Mouse (Mus musculus) spleen, adult 2 months (tissue): ENCODE measurements around the gene Gm5134. TPM values are rescaled to one million over a fixed set of nuclear protein-coding genes. Genes with fewer than 3 reads are reported as not detected.

ENCODE experiments used
- DNase-seq, 2 experiments: peaks; one replicate each; pipeline versions ENCODE4 v3.0.0 to v3.0.0-alpha.2; 2012 to 2021; ENCODE audit warnings: low spot score in 2 of 2, low read depth in 1 of 2
- H3K27ac ChIP-seq: fragments of 200-500 bp; 2 replicates; pipeline ENCODE4 v1.5.1; 2012; ENCODE audit warnings: low read length, inconsistent platforms; ENCODE audit not compliant: insufficient read depth
- H3K27me3 ChIP-seq: fragments of 200-500 bp; 2 replicates; pipeline ENCODE4 v1.6.1; 2012; ENCODE audit warnings: mild to moderate bottlenecking, moderate library complexity, low read length, inconsistent platforms; ENCODE audit not compliant: control insufficient read depth, insufficient read depth
- H3K36me3 ChIP-seq: fragments of 200-500 bp; 2 replicates; pipeline ENCODE4 v1.6.1; 2012; ENCODE audit warnings: mild to moderate bottlenecking, low read length, inconsistent platforms; ENCODE audit not compliant: control insufficient read depth, insufficient read depth
- H3K4me1 ChIP-seq: fragments of 200-500 bp; 2 replicates; pipeline ENCODE4 v1.6.1; 2011; ENCODE audit warnings: inconsistent platforms; ENCODE audit not compliant: control insufficient read depth, insufficient read depth, insufficient read length
- H3K4me3 ChIP-seq: fragments of 200-500 bp; 2 replicates; pipeline ENCODE4 v1.5.1; 2011; ENCODE audit warnings: mild to moderate bottlenecking, inconsistent platforms; ENCODE audit not compliant: insufficient read depth, insufficient read length; ENCODE audit errors: extremely low read depth
- CTCF ChIP-seq: fragments of 200-500 bp; IDR thresholded peaks from 2 replicates; pipeline ENCODE4 v1.5.1; 2011; ENCODE audit warnings: mild to moderate bottlenecking, inconsistent platforms; ENCODE audit not compliant: insufficient read depth, insufficient read length, insufficient replicate concordance; ENCODE audit errors: extremely low read depth
- POLR2A ChIP-seq: fragments of 200-500 bp; IDR thresholded peaks from 2 replicates; pipeline ENCODE4 v1.6.1; 2011; ENCODE audit warnings: low read depth, low read length, inconsistent platforms
- WGBS: fragments of 180-500 bp; shearing (Covaris S2); methylation state at CpG from one replicate; pipeline ENCODE4 v1.1.7; 2018; 5-methylcytosine and 5-hydroxymethylcytosine counted together
- polyA plus RNA-seq: library from polyadenylated mRNA; depleted of rRNA; stranded (reverse); fragments of >200 nt; gene quantifications from 2 replicates; pipeline ENCODE4 v1.2.3, GENCODE M21; 2012

The Gm5134 gene
- polyA plus RNA-seq, 1 experiment: 1.2 TPM

DNA sequence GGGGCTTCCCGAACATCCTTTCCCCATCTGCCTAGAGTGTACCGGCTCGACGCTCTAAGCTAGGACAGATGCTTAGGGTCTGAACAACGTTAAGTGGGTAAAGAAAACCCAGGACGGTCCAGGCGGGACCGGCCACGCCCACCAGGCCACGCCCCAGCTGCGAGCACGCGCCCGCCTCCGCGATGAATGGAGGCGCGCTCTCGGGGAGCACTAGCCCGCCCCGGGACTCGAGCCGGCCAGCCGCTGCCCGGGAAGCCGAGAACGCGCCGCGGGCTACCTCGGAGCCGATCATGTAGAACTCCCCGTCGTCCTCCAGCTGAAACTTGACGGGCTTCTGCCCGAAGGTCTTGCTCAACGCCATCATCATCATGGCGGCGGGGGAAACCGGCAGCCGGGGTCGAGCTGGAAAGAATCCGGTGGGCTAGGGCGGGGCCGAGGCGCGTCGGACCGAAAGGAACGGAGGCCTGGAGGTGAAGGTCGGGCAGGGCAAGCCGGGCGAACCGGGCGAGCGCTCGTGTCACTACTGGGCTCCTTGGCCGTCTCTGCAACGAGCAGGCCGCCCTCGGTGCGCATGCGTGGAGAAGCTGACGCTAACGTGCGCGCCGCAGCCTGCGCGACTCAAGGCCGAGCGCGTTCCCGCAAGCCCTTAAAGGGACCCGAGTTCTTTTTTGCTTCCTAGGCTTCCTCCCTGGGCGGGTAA is 33.1 kb upstream of the Gm5134 start, which contains the start of gene Smarcb1:
Gene Smarcb1, minus strand, starts transcription at position 592 of the 700 bp plus-strand sequence.
- TF ChIP-seq POLR2A (peak; percentile 23), CTCF (no peak)
- no peaks in the 10 kb centered on the region for H3K27me3 ChIP-seq
- H3K4me3 ChIP-seq: peak within 1 kb of the TSS; percentile 99
- under 1% methylated on average over 75 of the region's 76 CpGs for WGBS
- no peaks in the 10 kb centered on the region; the same call in 1 of the 2 replicates for H3K4me1 ChIP-seq
- H3K36me3 ChIP-seq: 0 out of 2 replicates have a peak, but pooled peaks cover 3% of the 10 kb centered on the region
- DNase-seq: peak; percentile 86 to 93
- H3K27ac ChIP-seq: peak within 1 kb of the TSS; percentile 97

DNA sequence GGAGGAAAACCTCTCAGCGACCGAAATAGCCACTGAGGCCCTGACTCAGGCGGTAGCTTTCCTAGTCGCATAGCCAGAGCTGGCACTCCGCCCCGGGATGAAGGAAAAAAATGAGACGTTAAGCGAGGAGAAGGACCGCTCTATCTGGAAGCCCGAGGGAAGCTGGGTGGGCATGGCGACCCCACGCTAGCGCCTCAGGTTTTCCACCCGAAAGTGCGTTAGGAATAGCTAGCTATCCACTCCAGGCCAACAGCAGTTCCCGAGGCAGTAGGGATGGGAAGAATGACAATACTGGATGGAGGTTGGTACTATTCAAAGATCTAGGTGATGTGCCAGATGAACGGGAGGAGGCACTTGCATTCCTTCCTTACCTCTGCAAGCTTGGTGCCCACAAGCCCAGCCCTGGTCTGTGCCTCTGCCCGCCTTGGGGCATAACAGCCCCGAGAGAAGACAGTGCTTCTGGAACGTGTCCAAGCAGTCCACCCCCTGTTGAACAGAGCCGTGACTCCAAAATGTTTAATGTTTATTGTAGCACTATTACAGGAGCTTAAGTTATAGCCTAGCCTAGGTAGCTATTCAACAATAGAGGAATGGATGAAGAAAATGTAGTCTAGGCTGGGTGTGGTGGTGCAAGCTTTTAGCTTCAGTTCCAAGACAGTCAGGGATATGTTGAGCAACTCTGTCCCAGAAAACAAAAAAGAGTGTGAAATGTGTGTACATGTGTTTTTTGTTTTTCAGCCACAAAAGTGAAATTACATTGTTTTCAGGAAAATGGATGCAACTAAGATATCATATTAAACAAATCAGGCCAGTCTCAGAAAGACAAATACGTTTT is 32.4 kb upstream of the Gm5134 start:
- DNase-seq: no peak
- TF ChIP-seq CTCF (no peak), POLR2A (no peak)
- Histone ChIP-seq H3K36me3 (no peaks in the 10 kb centered on the region), H3K27ac (peak overlapping the region; percentile 71), H3K4me1 (no peaks in the 10 kb centered on the region; the same call in 1 of the 2 replicates), H3K27me3 (no peaks in the 10 kb centered on the region), H3K4me3 (peak overlapping the region; percentile 99)
- WGBS: 6% methylated on average over 22 of the region's 22 CpGs

DNA sequence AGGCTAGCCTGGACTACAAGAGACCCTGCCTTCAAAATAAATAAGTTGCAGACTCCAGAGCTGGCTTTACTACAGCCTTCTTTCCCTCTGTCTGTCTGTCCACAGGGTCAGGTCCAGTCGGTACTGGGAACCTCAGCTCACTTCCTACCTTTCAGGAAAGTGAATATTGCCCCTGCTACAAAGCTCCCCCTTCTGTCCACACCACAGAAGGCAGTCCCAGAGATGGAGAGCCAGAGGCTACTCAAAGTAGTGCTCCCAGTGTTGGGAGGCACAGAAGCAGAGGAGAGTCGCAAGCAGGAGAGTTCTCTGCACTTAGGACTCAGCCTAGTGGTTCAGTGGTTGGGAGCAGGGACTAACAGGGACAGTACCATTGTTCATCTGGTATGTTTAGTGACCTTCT is 30.0 kb upstream of the Gm5134 start:
- H3K4me1 ChIP-seq: no peaks in the 10 kb centered on the region; the same call in 1 of the 2 replicates
- H3K4me3 ChIP-seq: no peak overlapping the region
- DNase-seq: no peak
- TF ChIP-seq CTCF: no peak
- TF ChIP-seq POLR2A: no peak
- no peak overlapping the region for H3K27ac ChIP-seq
- H3K27me3 ChIP-seq: no peaks in the 10 kb centered on the region
- WGBS: 60% methylated on average over 2 of the region's 2 CpGs
- no peaks in the 10 kb centered on the region for H3K36me3 ChIP-seq

DNA sequence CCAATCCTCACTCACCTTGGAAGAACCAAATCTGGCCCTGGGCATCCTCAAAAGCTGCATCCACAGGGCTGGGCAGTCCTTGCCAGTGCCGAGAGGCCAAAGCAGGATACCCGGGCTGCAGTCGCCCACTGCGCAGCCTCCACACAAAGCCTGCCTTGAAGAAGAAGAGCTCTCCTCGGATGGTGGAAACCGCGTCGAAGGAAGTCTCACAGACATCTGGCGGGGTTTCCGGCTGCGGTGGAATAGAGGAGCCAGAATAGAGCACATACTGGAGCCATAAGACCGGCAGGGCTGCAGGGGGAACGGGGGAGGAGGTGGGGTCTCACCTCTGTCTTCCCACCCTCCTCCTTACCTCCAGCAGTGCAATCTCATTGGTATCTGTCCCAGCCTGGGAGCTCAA is 27.9 kb upstream of the Gm5134 start:
- Histone ChIP-seq H3K4me1 (peaks cover under 1% of the 10 kb centered on the region; the same call in 1 of the 2 replicates), H3K36me3 (no peaks in the 10 kb centered on the region), H3K27me3 (no peaks in the 10 kb centered on the region), H3K4me3 (peak overlapping the region; percentile 6; the same call in 1 of the 2 replicates), H3K27ac (no peak overlapping the region)
- WGBS: 75% methylated on average over 13 of the region's 13 CpGs
- no peak for TF ChIP-seq POLR2A
- TF ChIP-seq CTCF: no peak
- no peak for DNase-seq

DNA sequence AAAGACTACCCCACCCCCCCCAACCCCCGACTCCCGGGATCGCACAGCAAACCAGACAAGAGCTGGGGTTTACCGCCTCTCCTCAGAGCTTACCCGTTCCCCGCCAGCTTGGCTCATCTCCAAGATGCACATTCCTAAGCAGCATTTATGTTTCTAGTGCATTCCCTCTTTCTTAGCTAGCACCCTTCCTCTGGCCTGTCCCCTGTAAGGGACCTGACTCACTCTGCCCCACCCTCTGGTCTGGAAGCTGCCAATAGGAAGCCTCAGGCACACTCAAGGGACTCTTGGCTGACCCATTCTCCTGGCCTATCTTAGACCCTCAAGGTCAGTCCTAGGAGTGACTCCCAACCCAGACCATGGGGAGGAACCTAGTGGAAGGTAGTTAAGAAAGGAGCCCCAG is 24.0 kb upstream of the Gm5134 start:
- Histone ChIP-seq H3K27ac (no peak overlapping the region), H3K36me3 (no peaks in the 10 kb centered on the region), H3K4me1 (peaks cover 14% of the 10 kb centered on the region), H3K27me3 (no peaks in the 10 kb centered on the region), H3K4me3 (no peak overlapping the region)
- TF ChIP-seq POLR2A (no peak), CTCF (no peak)
- DNase-seq: no peak
- 62% methylated on average over 6 of the region's 6 CpGs for WGBS

DNA sequence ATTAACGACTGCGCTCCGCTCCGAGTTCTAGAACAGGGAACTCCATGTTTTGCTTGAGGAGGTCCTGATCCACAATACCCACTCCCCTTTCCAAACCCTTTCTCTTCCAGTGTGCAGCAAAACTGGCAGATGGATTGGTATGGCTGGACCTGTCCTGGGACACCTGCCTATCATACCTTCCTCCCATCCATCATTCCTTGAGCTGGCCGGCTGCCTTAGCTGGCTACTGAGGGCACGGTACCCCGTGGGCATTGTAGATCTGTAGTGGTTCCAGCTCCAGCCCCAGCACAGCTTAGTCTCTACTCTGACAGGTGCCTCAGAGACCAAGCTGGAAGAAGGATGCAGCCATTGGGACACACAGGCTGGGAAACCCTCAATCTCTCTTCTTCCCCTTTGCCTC is 23.0 kb upstream of the Gm5134 start:
- H3K4me1 ChIP-seq: peaks cover 17% of the 10 kb centered on the region
- TF ChIP-seq CTCF (no peak), POLR2A (no peak)
- H3K4me3 ChIP-seq: no peak overlapping the region
- H3K27me3 ChIP-seq: no peaks in the 10 kb centered on the region
- no peak overlapping the region for H3K27ac ChIP-seq
- H3K36me3 ChIP-seq: no peaks in the 10 kb centered on the region
- DNase-seq: no peak
- 54% methylated on average over 7 of the region's 7 CpGs for WGBS
